ENCODE assay signal across 8 mouse cellular contexts in the genomic region with DNA sequence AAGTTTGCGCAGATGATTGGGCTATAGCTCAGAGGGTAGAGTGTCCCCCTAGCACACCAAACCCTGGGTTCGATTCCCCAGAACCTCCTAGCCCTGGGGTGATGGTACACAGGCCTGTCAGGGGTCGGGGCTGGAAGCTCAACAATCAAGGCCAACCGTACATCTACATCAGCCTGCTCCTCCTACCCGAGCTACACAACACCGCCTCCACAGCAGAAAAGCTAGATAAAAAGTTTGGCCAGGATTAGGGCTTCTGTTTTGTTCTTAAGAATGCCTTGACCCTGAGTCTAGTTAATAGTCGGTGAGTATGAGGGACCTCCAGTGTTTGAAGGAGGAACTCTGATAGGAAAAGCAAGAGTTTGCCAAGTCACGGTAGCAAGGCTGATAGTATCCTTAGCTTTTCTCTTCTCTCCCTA. TPM values are rescaled to one million over a fixed set of nuclear protein-coding genes. Genes with fewer than 3 reads are reported as not detected.
DNase-seq lines count a peak whose midpoint lies in the region; ATAC-seq and TF ChIP-seq lines count a peak whose summit lies in the region.

No protein-coding gene starts in this region.

- peak overlapping the region; percentile 99 for H3K9ac ChIP-seq in heart, embryonic 15.5 days
- H3K9ac ChIP-seq in forebrain, embryonic 11.5 days (ENCODE audit: low read length) = peak overlapping the region; percentile 93
- peak overlapping the region; percentile 93 for H3K9ac ChIP-seq in liver, postnatal 0 days (replicated peaks)

- no peak for TF ChIP-seq CTCF in liver, postnatal 0 days (IDR thresholded peaks at IDR 0.05; ENCODE audit: low read depth)

- H3K36me3 ChIP-seq in heart, embryonic 15.5 days = peaks cover 19% of the 10 kb centered on the region; the same call in 1 of the 2 replicates
- peaks cover 3% of the 10 kb centered on the region; the same call in 1 of the 2 replicates for H3K36me3 ChIP-seq in forebrain, embryonic 11.5 days (ENCODE audit: control insufficient read depth, insufficient read depth, low read length)
- H3K36me3 ChIP-seq in liver, postnatal 0 days (replicated peaks; ENCODE audit: insufficient read depth, low read length) = peaks cover 10% of the 10 kb centered on the region

- peak overlapping the region; percentile 98 for H3K4me3 ChIP-seq in heart, embryonic 15.5 days
- H3K4me3 ChIP-seq in forebrain, embryonic 11.5 days (ENCODE audit: low read depth, low read length) = peak overlapping the region; percentile 85
- peak overlapping the region; percentile 88 for H3K4me3 ChIP-seq in liver, postnatal 0 days (ENCODE audit: low read depth, low read length)

- no peak for TF ChIP-seq EP300 in liver, postnatal 0 days (IDR thresholded peaks at IDR 0.05; ENCODE audit: low read depth)

- peak overlapping the region; percentile 98 for H3K27ac ChIP-seq in heart, embryonic 15.5 days
- 0 out of 2 replicates have a peak overlapping the region, but pooled peaks have one; percentile 12 for H3K27ac ChIP-seq in forebrain, embryonic 11.5 days (ENCODE audit: low read depth, low read length)
- peak overlapping the region; percentile 96 for H3K27ac ChIP-seq in liver, postnatal 0 days (ENCODE audit: low read depth)

- ATAC-seq in heart, embryonic 15.5 days (replicated peaks; ENCODE audit: insufficient number of reproducible peaks, insufficient read depth, low FRiP score, low read depth) = peak; percentile 8; the same call in 1 of the 2 replicates
- peak; percentile 13; the same call in 1 of the 2 replicates for ATAC-seq in forebrain, embryonic 11.5 days (replicated peaks; ENCODE audit: low FRiP score)
- ATAC-seq in liver, postnatal 0 days = no peak

- peaks cover 10% of the 10 kb centered on the region for H3K4me1 ChIP-seq in heart, embryonic 15.5 days (replicated peaks)
- peaks cover 5% of the 10 kb centered on the region; the same call in 1 of the 2 replicates for H3K4me1 ChIP-seq in forebrain, embryonic 11.5 days (replicated peaks; ENCODE audit: control insufficient read depth, insufficient read depth, low read length)
- peaks cover 16% of the 10 kb centered on the region for H3K4me1 ChIP-seq in liver, postnatal 0 days (ENCODE audit: insufficient read depth)

- 8% methylated on average over 8 of the region's 8 CpGs for WGBS in heart, embryonic 15.5 days
- 40% methylated on average over 8 of the region's 8 CpGs for WGBS in forebrain, embryonic 11.5 days
- WGBS in liver, postnatal 0 days (ENCODE audit: insufficient replicate concordance) = 12% methylated on average over 8 of the region's 8 CpGs

- peak overlapping the region; percentile 66 for H3K4me2 ChIP-seq in heart, embryonic 15.5 days
- H3K4me2 ChIP-seq in forebrain, embryonic 11.5 days (ENCODE audit: low read depth, low read length, severe bottlenecking) = peak overlapping the region; percentile 76
- peak overlapping the region; percentile 89 for H3K4me2 ChIP-seq in liver, postnatal 0 days (ENCODE audit: low read depth, low read length)

- DNase-seq in heart, postnatal 14 days = no peak
- DNase-seq in MEL-GATA-1-ER (ENCODE audit: extremely low read depth, low read depth) = peak; percentile 58
- no peak for DNase-seq in forebrain, embryonic 11.5 days (ENCODE audit: low spot score)
- no peak for DNase-seq in liver, postnatal 0 days
- no peak for DNase-seq in spleen, adult 18-20 months
- no peak for DNase-seq in adrenal gland, postnatal 25 days
- DNase-seq in thymus, postnatal 4 days = no peak

- no peaks in the 10 kb centered on the region for H3K9me3 ChIP-seq in heart, embryonic 15.5 days (replicated peaks)
- H3K9me3 ChIP-seq in forebrain, embryonic 11.5 days (ENCODE audit: control insufficient read depth, low read length) = no peaks in the 10 kb centered on the region
- H3K9me3 ChIP-seq in liver, postnatal 0 days (ENCODE audit: low read length) = no peaks in the 10 kb centered on the region

- intact Hi-C loops in heart, postnatal 14 days (cut with DNase I) = no loop called here

- H3K27me3 ChIP-seq in heart, embryonic 15.5 days = no peaks in the 10 kb centered on the region
- no peaks in the 10 kb centered on the region for H3K27me3 ChIP-seq in forebrain, embryonic 11.5 days (ENCODE audit: control insufficient read depth, insufficient read depth, low read length)
- no peaks in the 10 kb centered on the region for H3K27me3 ChIP-seq in liver, postnatal 0 days (ENCODE audit: insufficient read depth, low read length)

RNA-seq across cellular contexts. Expression of gene Trrap, which starts 1.5 kb away (rescaled TPM):
- 41.2 and 49.4 TPM in 2 replicates for polyA plus RNA-seq in heart, embryonic 15.5 days (2015; fragmentation: Nextera tagmentation; extraction: Ambion mirVana)
- 10 to 100 TPM; 54.8 to 55.3 TPM for total RNA-seq in heart, postnatal 14 days (2021)
- polyA plus RNA-seq in forebrain, embryonic 11.5 days (2014; fragmentation: Nextera tagmentation; extraction: Ambion mirVana) = 116 and 137 TPM in 2 replicates
- polyA plus RNA-seq in liver, postnatal 0 days (2015; fragmentation: Nextera tagmentation; extraction: Ambion mirVana) = 11.7 and 12.3 TPM in 2 replicates
- 120 and 154 TPM in 2 replicates for total RNA-seq in adrenal gland, postnatal 25 days (2021)

RNA-seq across cellular contexts. Expression of gene Tmem130, which starts 7.5 kb away (rescaled TPM):
- polyA plus RNA-seq in heart, embryonic 15.5 days (2015; fragmentation: Nextera tagmentation; extraction: Ambion mirVana) = 0.74 and 1.3 TPM in 2 replicates
- total RNA-seq in heart, postnatal 14 days (2021) = under 1 TPM; 0.10 to 0.17 TPM
- polyA plus RNA-seq in forebrain, embryonic 11.5 days (2014; fragmentation: Nextera tagmentation; extraction: Ambion mirVana) = 14.5 and 16.0 TPM in 2 replicates
- polyA plus RNA-seq in liver, postnatal 0 days (2015; fragmentation: Nextera tagmentation; extraction: Ambion mirVana) = 0.09 and 0.12 TPM in 2 replicates
- total RNA-seq in adrenal gland, postnatal 25 days (2021) = 23.3 and 33.7 TPM in 2 replicates

Comparison
In these comparisons a context has a peak if more than half of its experiments do, and no peak if none do; other contexts are left out.
1. H3K27ac ChIP-seq: peak in every context shown above with its lines; median percentile 98 in heart, embryonic 15.5 days; 96 in liver, postnatal 0 days; 12 in forebrain, embryonic 11.5 days.